Mouse (Mus musculus): ENCODE results near the gene Skida1. TPM values are rescaled to one million over a fixed set of nuclear protein-coding genes. Genes with fewer than 3 reads are reported as not detected.

Gene Skida1
- total and polyA plus RNA-seq, 3 experiments = 0.20 to 33.3 (median 2.0) TPM

DNA sequence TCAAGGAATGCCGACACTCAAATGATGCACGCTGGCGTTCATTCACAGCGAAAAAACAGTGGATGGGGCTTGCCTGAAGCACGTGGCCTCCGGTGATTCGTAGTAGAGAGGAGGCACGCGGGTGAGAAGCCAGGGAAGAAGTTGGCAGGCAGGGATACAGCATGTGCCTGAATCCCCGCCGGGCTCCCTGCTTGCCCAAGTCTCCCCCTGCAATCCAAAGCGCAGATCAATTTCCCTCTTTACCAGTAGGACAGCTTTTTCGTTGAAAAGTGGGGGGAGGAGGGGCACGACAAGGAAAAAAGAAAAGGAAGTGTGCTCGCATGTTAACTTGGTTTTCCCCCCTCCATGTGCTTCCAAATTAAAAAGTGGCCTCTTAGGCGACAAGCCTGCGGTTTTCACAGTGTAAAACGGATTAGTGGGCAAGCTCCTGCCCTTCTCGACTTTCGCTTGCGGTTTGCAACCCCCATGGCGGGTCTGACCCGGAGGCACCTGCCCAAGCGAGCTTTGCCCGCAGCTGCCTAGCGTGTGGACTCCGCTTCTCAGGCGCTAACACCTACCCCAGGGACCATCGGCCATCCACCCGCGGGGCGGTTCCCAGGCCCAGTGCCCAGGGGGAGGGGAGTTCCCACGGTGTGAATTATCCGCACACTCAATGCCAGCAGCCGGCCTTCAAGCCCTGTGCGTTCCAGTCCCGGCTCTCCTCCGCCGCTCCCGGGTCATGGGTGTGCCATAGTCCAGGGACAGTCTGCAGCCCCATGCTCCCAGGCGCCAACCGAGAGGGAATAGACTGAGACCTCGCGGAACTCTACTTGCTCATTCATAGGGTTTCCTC lies 22.5 kb downstream of the Skida1 start:
- peaks cover 38% of the 10 kb centered on the region for H3K4me1 ChIP-seq (ENCODE audit: insufficient read depth, low read depth, low read length)
- H3K27me3 ChIP-seq (ENCODE audit: insufficient read depth, low read length) = peaks cover 59% of the 10 kb centered on the region
- TF ChIP-seq POLR2AphosphoS5 (IDR thresholded peaks at IDR 0.05; ENCODE audit: insufficient replicate concordance, low read depth, low read length) = no peak
- TF ChIP-seq TAL1 (conservative IDR thresholded peaks at IDR 0.05; ENCODE audit: low read depth, low read length) = no peak
- ATAC-seq (ENCODE audit: extremely low read depth, insufficient number of reproducible peaks, low FRiP score, poor library complexity, severe bottlenecking) (no peak), DNase-seq (ENCODE audit: low spot score) (peak; percentile 16)
- H3K36me3 ChIP-seq (replicated peaks) = no peaks in the 10 kb centered on the region
- H3K4me3 ChIP-seq (ENCODE audit: low read depth, low read length) = peak overlapping the region; percentile 71
- no peaks in the 10 kb centered on the region for H3K9me3 ChIP-seq (replicated peaks)

DNA sequence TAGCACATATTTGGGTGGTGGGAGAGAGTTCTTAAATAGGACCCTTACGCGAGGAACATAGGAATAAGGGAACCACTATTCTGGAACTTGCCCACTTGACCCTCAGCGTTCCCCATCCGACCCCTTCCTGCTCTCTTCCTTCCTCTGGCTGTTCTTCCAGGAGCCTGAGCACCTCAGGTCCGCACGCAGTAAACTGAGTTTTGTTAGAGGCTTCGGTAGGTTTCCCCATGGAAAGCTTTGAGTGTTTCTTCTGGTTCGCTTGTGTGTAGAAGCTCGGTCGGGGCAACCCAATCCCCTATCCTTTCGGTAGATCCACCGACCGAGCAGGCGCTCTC lies 23.1 kb downstream of the Skida1 start:
- H3K36me3 ChIP-seq (replicated peaks) = no peaks in the 10 kb centered on the region
- H3K9me3 ChIP-seq (replicated peaks) = no peaks in the 10 kb centered on the region
- peak overlapping the region; percentile 71; the same call in 1 of the 2 replicates for H3K4me3 ChIP-seq (ENCODE audit: low read depth, low read length)
- ATAC-seq (ENCODE audit: extremely low read depth, insufficient number of reproducible peaks, low FRiP score, poor library complexity, severe bottlenecking) (no peak), DNase-seq (ENCODE audit: low spot score) (no peak)
- H3K27me3 ChIP-seq (ENCODE audit: insufficient read depth, low read length) = peaks cover 54% of the 10 kb centered on the region
- no peak for TF ChIP-seq GATA2 (IDR thresholded peaks at IDR 0.05; ENCODE audit: borderline replicate concordance, low read depth, low read length)
- no peak for TF ChIP-seq TAL1 (conservative IDR thresholded peaks at IDR 0.05; ENCODE audit: low read depth, low read length)
- TF ChIP-seq CTCF (IDR thresholded peaks at IDR 0.05; ENCODE audit: low read depth, low read length) = no peak
- no peak for TF ChIP-seq POLR2AphosphoS5 (IDR thresholded peaks at IDR 0.05; ENCODE audit: insufficient replicate concordance, low read depth, low read length)
- TF ChIP-seq GATA1 (IDR thresholded peaks at IDR 0.05; ENCODE audit: borderline replicate concordance, low read length) = no peak
- H3K4me1 ChIP-seq (ENCODE audit: insufficient read depth, low read depth, low read length) = peaks cover 34% of the 10 kb centered on the region

DNA sequence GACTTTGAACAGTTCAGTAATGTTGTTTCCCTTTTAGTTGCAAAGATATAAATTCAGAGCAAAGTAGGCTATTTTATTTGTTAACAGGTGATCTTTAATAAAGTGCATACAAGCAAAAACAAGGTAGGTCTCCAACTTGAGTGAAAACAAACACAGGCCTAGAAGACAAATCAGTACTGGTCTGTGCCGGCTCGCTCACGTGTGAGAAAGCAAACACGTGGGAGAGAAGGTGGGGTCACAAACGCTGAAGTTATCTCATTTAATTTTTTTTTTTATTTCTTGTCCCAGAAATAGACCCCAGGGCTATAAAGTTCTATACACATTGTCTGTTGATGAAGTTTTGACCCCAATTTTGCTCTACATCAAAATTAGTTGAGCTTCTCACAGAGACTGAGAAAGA lies 23.7 kb downstream of the Skida1 start:
- H3K4me3 ChIP-seq (ENCODE audit: low read depth, low read length) = no peak overlapping the region
- DNase-seq (ENCODE audit: low spot score) = no peak
- peaks cover 50% of the 10 kb centered on the region for H3K27me3 ChIP-seq (ENCODE audit: insufficient read depth, low read length)
- H3K4me1 ChIP-seq (ENCODE audit: insufficient read depth, low read depth, low read length) = peaks cover 34% of the 10 kb centered on the region
- H3K9me3 ChIP-seq (replicated peaks) = no peaks in the 10 kb centered on the region
- no peaks in the 10 kb centered on the region for H3K36me3 ChIP-seq (replicated peaks)
- no peak for ATAC-seq (ENCODE audit: extremely low read depth, insufficient number of reproducible peaks, low FRiP score, poor library complexity, severe bottlenecking)
- TF ChIP-seq GATA1 (IDR thresholded peaks at IDR 0.05; ENCODE audit: borderline replicate concordance, low read length) (no peak), CTCF (IDR thresholded peaks at IDR 0.05; ENCODE audit: low read depth, low read length) (no peak), TAL1 (conservative IDR thresholded peaks at IDR 0.05; ENCODE audit: low read depth, low read length) (no peak), POLR2AphosphoS5 (IDR thresholded peaks at IDR 0.05; ENCODE audit: insufficient replicate concordance, low read depth, low read length) (no peak), GATA2 (IDR thresholded peaks at IDR 0.05; ENCODE audit: borderline replicate concordance, low read depth, low read length) (no peak)

DNA sequence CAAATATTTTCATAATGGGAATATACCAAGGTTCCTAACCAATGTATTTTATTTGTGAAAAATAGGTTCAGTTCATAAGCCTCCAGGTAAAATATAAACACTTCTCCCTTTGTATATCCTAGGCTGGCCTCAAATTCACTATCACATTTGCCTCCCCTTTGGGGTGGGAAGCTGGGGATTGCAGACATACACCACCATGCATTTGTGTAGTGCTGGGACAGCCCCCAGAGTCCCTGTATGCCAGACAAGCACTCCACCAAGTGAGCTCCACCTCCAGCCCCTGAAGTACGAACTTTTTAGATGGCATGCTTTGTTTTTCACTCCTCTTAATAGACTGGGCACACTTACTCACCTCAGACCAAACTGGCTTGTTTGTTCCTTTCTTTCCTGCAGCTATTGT lies 26.0 kb downstream of the Skida1 start:
- Histone ChIP-seq H3K4me3 (ENCODE audit: low read depth, low read length) (no peak overlapping the region), H3K9me3 (replicated peaks) (no peaks in the 10 kb centered on the region), H3K36me3 (replicated peaks) (no peaks in the 10 kb centered on the region), H3K27me3 (ENCODE audit: insufficient read depth, low read length) (peaks cover 33% of the 10 kb centered on the region), H3K4me1 (ENCODE audit: insufficient read depth, low read depth, low read length) (peaks cover 22% of the 10 kb centered on the region)
- TF ChIP-seq POLR2AphosphoS5 (IDR thresholded peaks at IDR 0.05; ENCODE audit: insufficient replicate concordance, low read depth, low read length) = no peak
- TF ChIP-seq GATA2 (IDR thresholded peaks at IDR 0.05; ENCODE audit: borderline replicate concordance, low read depth, low read length) = no peak
- no peak for TF ChIP-seq GATA1 (IDR thresholded peaks at IDR 0.05; ENCODE audit: borderline replicate concordance, low read length)
- TF ChIP-seq TAL1 (conservative IDR thresholded peaks at IDR 0.05; ENCODE audit: low read depth, low read length) = no peak
- TF ChIP-seq CTCF (IDR thresholded peaks at IDR 0.05; ENCODE audit: low read depth, low read length) = no peak
- ATAC-seq (ENCODE audit: extremely low read depth, insufficient number of reproducible peaks, low FRiP score, poor library complexity, severe bottlenecking) (no peak), DNase-seq (ENCODE audit: low spot score) (no peak)

DNA sequence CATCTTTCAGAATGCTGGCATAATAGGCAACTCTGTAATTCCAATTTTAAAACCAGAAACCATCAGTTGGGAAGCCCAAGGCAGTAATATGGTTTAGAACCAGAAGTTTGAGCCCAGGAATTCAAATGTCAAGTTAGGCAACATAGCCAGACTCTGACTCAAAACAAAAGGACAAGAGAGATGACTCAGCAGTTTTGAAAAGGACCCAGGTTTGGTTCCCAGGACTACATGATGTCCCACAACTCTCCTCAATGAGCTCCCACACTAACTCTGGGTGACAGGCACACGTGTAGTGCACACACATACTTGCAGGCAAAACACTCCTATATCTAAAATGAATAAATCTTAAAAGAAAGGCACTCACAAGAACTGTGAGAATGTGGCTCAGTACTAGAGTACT lies 29.7 kb downstream of the Skida1 start:
- TF ChIP-seq GATA2 (IDR thresholded peaks at IDR 0.05; ENCODE audit: borderline replicate concordance, low read depth, low read length) (no peak), CTCF (IDR thresholded peaks at IDR 0.05; ENCODE audit: low read depth, low read length) (no peak), GATA1 (IDR thresholded peaks at IDR 0.05; ENCODE audit: borderline replicate concordance, low read length) (no peak), TAL1 (conservative IDR thresholded peaks at IDR 0.05; ENCODE audit: low read depth, low read length) (no peak), POLR2AphosphoS5 (IDR thresholded peaks at IDR 0.05; ENCODE audit: insufficient replicate concordance, low read depth, low read length) (no peak)

DNA sequence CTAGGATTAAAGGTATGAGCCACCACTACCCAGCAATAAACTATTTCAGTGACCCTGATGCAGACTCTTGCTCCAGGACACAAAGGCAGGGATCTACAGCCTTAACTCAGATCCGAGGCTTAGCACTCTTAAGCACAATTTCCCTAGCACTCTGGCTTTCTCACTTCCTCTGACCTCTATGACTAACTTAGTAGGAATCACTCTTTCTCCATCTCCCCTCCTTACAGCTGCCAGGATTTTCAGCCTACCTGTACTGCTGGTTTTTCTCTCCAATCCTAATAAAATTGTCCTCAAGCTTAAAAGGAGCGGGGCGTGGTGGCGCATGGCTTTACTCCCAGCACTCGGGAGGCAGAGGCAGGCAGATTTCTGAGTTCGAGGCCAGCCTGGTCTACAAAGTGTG lies 31.5 kb downstream of the Skida1 start:
- Histone ChIP-seq H3K4me1 (ENCODE audit: insufficient read depth, low read depth, low read length) (no peaks in the 10 kb centered on the region), H3K27me3 (ENCODE audit: insufficient read depth, low read length) (0 out of 2 replicates have a peak, but pooled peaks cover 3% of the 10 kb centered on the region), H3K9me3 (replicated peaks) (no peaks in the 10 kb centered on the region), H3K36me3 (replicated peaks) (no peaks in the 10 kb centered on the region), H3K4me3 (ENCODE audit: low read depth, low read length) (no peak overlapping the region)
- no peak for DNase-seq (ENCODE audit: low spot score)
- no peak for TF ChIP-seq CTCF (IDR thresholded peaks at IDR 0.05; ENCODE audit: low read depth, low read length)
- no peak for TF ChIP-seq TAL1 (conservative IDR thresholded peaks at IDR 0.05; ENCODE audit: low read depth, low read length)
- no peak for TF ChIP-seq GATA1 (IDR thresholded peaks at IDR 0.05; ENCODE audit: borderline replicate concordance, low read length)
- no peak for ATAC-seq (ENCODE audit: extremely low read depth, insufficient number of reproducible peaks, low FRiP score, poor library complexity, severe bottlenecking)

More for the DNA sequence above, 29.7 kb downstream of the Skida1 start:
- Histone ChIP-seq H3K36me3 (replicated peaks) (no peaks in the 10 kb centered on the region), H3K4me3 (ENCODE audit: low read depth, low read length) (no peak overlapping the region), H3K9me3 (replicated peaks) (no peaks in the 10 kb centered on the region), H3K27me3 (ENCODE audit: insufficient read depth, low read length) (peaks cover 8% of the 10 kb centered on the region; the same call in 1 of the 2 replicates), H3K4me1 (ENCODE audit: insufficient read depth, low read depth, low read length) (no peaks in the 10 kb centered on the region)
- DNase-seq (ENCODE audit: low spot score) = no peak
- no peak for ATAC-seq (ENCODE audit: extremely low read depth, insufficient number of reproducible peaks, low FRiP score, poor library complexity, severe bottlenecking)

Data from G1E (cell line).